Mouse (Mus musculus) gastrocnemius, adult 18-20 months (tissue): ENCODE measurements around the gene Pcx. TPM values are rescaled to one million over a fixed set of nuclear protein-coding genes. Genes with fewer than 3 reads are reported as not detected.
A peak's percentile ranks its signal among the peaks of the same experiment; 100 is the strongest.

Source experiments
- DNase-seq: peaks from one replicate; pipeline ENCODE4 v3.0.0; 2021; ENCODE audit warnings: low spot score
- total RNA-seq, 2 experiments: library from RNA; stranded (reverse); gene quantifications; 2 replicates each; pipeline ENCODE4 v1.2.3; 2021

Gene Pcx
- total RNA-seq, 2 experiments from 2014 or later: 57.4 to 111 TPM

- no peak for DNase-seq
These were observed 14.5 kb upstream of the Pcx start for GRCm38 (mm10) chr19:4495814-4496213.

DNA sequence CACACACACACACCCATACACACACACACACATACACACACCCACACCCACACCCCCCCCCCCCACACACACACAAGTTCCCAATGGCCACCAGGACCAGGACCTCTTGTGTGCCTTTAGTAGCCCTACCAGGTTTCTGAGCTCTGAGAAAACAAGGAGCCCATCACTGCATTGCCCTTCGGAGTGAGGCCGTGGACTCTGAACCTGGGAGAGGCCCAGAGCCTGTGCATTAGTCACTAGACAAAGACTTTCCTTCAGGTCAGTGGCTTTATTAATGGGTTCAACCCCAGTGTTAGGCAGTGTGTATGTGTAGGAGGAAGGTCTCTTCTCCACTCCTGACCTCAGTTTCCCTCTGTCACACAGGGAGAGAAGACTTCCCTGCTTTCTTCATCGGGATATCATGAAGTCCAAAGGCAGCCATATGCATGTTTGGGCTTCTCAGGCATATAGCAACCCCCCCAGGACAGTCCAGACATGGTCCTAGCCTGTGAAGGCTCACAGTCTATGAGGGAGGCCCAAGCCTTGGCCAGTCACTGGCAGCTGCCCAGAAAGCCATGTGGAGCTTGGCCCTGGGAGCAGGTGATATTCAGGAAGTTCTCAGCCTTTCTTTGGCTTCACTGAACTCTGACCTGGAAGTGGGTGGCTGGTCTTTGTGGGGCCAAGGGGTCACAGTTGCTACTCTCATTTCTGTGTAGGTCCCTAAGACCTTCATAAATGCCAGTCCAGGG lies 13.6 kb upstream of the Pcx start:
- DNase-seq: no peak

- DNase-seq: peak; percentile 62
These were observed 12.9 kb upstream of the Pcx start for GRCm38 (mm10) chr19:4497263-4497973.

DNA sequence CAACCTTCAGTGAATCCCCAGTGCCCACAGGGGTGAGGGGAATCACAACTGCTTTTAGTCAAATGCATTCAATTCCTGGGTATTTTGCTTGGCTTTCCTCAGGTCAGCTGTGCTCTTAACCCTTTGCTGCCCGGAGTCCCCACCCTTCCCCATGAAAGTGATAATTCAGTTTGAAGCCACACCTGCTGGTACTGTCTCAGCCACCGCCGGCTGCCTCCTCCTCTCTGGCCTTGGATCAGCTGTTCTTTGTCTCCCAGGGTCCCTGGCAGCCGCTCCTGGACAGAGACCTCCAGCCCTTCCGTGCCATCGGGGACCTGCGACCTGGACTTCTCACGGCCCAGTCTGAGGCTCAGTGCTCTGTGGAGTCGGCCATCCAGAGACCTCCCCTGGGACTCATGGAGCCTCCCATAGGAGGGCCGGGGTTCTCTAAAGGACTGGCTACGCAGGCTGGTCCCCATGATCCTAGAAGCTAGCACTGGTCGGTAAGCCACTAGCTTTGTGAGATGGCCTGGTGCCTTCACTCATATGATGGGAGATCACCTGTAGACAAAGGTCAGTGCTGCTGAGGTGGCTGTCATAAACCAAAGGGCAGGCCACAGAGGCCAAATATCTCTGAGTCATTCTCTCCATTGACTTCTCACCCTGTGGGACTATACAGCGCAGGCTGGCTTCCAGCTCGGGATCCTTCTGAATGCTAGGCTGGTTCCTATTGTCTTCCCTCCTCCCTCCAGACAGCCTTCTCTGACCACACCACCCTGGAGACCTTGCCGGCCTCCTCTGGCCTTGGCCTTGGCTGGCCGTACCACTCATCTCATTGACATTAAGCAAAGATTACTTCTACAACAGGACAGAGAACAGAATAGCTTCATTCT lies 12.0 kb upstream of the Pcx start, which contains the start of gene 2010003K11Rik:
Gene 2010003K11Rik (minus strand): TSS at position 522 of the 872 bp plus-strand sequence.
- no peak for DNase-seq

DNA sequence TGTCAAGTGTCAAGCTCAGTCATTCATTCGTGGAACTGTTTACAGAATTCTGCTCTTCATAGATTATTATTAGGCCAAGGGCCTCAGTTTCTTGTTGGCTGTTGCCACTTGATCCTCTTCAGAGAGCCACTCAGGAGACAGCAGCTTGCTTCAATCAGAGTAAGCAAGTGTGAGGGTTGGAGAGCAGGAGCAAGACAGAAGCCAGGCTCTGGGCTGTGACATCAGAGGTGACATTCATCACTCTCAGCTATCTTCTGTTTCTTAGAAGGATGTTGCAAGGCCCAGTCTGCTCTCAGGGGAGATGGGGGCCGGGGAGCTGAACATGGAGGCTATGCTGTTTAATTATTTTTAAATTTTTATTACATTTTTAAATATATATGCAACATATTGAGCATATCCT lies 7.6 kb upstream of the Pcx start:
- no peak for DNase-seq

- no peak for DNase-seq
These were observed 5.4 kb upstream of the Pcx start for GRCm38 (mm10) chr19:4504830-4505229.

DNA sequence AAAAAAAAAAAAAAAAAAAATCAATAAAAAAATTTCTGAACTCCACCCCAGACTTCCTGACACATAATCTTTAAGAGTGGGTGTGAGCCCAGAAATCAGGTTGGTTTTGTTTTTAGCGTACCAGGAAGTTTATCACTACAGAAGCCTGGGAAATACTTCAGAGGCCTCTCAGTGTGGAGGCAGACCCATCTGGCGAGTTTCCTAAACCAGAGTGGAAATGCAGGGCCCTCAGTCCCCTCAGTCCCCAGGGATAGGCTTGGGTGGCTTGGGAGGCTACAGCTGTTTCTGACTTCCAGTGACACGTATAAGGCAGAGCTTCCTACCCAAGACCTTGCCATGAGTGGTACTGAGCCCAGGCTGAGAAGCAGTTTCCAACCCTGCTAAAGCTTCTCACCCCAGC lies 2.5 kb upstream of the Pcx start:
- DNase-seq: no peak

DNA sequence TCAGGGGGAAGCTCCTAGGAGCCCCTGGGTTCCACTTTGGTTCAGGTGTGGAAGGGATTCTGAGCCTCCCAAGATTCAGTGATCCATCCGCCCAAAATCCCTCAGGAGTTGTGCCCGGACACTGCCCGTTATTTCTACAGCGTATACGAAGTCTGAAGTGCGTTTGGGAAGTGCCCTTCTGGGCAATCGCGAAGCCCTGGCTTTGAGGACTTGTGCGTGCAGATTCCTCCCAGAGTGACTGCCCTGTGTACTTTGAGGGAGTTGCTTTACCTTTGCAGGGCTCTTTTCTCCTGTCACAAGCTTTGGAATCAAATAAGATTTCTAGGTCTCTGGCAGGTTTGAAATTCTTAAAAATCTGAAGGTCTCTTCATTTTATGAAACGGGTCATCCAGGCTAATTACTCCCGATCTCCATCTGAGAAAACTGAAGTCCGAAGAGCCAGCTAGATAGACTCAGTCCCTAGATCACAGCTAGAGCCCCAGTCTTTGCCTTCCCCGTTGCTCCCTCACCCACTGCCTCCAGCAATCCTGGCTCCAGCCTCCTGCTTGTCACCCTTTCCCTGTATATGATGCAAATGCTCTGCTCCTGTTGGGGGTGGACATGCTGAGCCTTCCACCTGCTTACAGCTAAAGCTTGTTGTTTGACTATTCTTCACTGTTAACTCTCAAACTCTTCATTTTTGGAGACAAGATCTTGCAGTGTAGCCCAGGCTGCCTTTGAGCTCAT lies 1.0 kb downstream of the Pcx start:
- no peak for DNase-seq

DNA sequence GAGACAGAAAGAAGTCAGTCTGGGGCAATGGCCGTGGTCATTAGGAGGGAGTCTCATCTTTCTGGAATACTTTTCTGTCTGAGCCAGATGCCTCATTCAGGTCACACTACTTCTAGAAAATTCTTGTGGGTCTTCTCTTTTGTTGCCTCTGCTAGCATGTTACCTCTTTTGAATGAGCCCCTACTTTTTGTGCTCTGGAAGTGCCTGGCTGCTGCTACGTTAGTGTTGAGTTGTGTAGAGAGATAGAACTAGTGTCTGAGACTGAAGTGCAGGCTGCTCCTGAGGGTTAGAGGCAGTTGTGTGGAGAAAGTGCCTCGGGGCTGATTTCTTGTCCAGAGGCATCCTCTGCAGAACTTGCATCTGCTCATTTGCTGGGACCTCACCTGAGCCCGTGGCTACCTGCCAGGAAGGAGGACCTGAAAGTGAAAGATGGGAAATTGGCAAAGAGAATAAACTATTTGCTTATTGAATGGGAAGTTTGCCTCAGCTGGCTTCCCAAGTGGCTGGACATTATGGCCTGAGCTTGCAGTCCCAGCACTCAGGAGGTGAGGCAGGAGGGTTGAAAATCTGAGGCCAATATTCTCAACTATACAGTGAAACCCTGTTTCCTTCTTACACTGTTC lies 3.1 kb downstream of the Pcx start:
- no peak for DNase-seq

GRCm38 (mm10) chr19:4515746-4516145 lies 5.5 kb downstream of the Pcx start:
- DNase-seq: no peak

- DNase-seq: no peak
These were observed 6.0 kb downstream of the Pcx start for GRCm38 (mm10) chr19:4516288-4516687.

DNA sequence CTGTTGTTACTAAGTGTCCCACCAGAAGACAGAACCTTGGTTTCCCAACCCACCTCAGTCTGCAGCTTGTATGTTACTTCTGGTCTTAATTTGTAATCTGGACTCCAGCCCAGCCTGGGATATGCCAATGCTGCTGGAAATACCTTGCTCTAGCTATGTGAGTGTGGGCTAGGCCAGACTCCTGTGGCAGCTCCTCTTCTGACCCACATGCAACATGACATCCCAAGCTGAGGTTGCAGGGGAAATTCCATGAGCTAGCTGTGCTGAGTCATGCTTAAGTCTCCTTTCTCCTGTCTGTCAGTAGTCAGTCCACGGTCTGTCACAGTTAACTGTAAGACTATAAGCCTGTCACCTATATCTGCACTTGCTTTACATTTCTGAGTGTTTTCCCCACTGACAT lies 7.2 kb downstream of the Pcx start:
- peak; percentile 64 for DNase-seq

DNA sequence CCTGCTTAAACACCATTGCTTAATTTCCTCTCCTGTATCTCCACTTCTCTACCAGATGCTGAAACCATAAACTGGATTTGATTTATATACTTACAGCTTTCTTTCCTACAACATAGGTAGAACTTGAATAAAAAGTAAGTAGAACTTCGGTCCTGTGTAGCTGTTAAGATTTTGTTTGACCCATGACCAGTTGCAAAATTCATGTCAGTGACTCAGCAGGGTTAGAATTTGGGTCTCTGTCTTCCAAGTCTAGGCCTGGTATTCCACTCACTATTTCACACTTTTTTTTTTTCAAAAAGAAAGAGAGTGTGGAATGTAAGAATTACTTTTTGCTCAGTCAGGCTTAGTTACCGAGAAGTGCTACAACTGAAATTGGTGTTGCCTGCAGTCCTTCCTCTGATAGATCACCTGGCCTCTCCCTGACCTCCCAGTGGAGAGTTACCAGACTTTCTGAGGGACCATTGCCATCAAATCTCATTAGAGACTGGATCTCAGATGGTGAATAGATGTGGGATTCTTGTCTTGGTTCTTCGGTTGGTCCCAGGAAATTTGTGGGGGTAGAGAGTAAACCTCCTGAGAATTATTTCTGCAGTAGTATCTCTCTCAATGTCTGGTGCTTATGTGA lies 11.3 kb downstream of the Pcx start:
- DNase-seq: no peak

DNA sequence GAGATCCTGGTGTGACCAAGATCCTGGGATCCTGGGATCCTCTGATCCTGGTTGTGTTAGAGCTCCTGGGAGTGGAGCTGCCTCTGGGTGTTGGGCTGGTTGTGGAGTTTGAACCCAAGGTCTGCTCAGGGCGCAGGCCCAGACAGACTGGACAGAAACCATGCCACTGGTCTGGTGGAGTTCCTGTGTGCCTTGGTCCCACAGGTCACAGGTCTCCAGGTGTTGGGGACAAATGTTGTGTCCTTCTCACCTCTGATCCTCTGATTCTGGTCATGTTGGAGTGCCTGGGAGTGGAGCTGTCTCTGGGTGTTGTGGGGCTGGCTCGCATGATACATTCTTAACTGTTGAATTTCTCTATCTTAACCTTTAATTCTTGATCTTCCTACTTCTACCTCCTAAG lies 24.4 kb downstream of the Pcx start:
- no peak for DNase-seq

DNA sequence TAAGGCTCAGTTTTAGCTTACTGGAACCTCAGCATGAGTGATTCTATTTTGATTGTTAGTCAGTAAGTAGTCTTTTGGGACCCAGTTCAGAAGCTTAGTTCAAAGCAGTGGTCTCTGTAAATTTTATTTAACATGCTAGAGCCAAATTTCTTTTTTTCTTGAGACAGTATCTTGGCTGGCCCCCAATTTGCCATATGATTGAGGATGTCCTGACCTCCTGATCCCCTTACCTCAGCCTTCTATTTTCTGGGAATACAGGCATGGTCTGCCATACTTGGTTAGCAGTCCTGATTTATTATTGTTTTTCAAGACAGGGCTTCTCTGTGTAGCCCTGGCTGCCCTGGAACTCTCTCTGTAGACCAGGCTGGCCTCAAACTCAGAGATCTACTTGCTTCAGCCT lies 25.6 kb downstream of the Pcx start:
- DNase-seq: no peak

GRCm38 (mm10) chr19:4536606-4537005 lies 26.3 kb downstream of the Pcx start:
- no peak for DNase-seq

DNA sequence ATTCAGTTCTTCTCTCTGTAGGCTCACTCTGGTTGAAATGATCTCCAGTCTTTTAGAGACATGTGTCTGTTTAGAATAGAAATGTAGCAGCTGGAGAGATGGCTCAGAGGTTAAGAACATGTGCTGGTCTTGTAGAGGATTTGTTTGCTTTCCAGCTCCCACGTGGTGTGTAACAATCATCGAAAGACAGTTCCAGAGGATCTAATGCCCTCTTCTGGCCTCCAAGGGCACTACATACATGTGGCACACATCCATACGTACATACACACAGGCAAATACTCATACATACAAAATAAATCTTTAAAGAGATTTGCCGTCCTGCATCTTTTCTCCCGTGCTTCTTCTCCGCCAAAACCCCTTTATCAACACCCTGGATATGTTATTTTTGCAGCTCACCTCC lies 30.0 kb downstream of the Pcx start:
- no peak for DNase-seq

- peak; percentile 56 for DNase-seq
These were observed 30.7 kb downstream of the Pcx start for GRCm38 (mm10) chr19:4540992-4541391.

DNA sequence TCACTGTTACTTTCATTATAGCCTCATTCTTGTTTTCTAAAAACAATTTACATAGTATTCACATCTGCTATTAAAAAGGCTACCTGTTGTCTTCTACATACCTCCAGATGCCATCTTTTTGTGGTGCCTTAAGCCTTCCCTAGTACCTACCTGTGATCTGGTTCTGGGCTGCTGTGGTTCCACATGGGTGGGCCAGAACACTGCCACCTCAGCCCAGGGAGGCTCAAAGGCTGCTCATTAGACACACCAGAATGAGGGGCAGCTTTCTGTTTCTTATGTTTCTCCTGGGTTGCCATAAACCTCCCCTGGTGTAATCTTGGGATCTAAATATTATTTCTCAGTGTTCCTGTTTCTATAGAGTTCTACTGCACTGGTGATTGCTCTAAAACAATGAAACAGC lies 31.8 kb downstream of the Pcx start:
- no peak for DNase-seq

- no peak for DNase-seq
These were observed 34.8 kb downstream of the Pcx start for GRCm38 (mm10) chr19:4545091-4545490.

GRCm38 (mm10) chr19:4545841-4546240 lies 35.6 kb downstream of the Pcx start:
- no peak for DNase-seq
